Mouse (Mus musculus): ENCODE measurements around the gene Ola1. TPM values are rescaled to one million over a fixed set of nuclear protein-coding genes. Genes with fewer than 3 reads are reported as not detected.

Gene Ola1
- total and polyA plus RNA-seq, 3 experiments, result 114 to 182 (median 175) TPM

GRCm38 (mm10) chr2:73059550-73060258 lies 159.0 kb downstream of the Ola1 start:
- TF ChIP-seq MEF2A (IDR thresholded peaks at IDR 0.05; ENCODE audit: borderline replicate concordance, low read depth, low read length) (no peak), SMC3 (IDR thresholded peaks at IDR 0.05; ENCODE audit: low read depth, low read length) (peak; percentile 64), CTCF (conservative IDR thresholded peaks at IDR 0.05 in 1 of 2, IDR thresholded peaks at IDR 0.05 in 1 of 2; ENCODE audit: low read depth in 2 of 2, low read length in 2 of 2) (peak in 1 of 2 experiments; percentile 58; a peak in 2 of 4 replicates), RCOR1 (conservative IDR thresholded peaks at IDR 0.05; ENCODE audit: low read depth, low read length) (no peak), POLR2A (IDR thresholded peaks at IDR 0.05; ENCODE audit: low read depth, low read length) (no peak), TCF12 (IDR thresholded peaks at IDR 0.05; ENCODE audit: low read depth, low read length) (peak; percentile 25; the same call in 1 of the 2 replicates), RAD21 (IDR thresholded peaks at IDR 0.05; ENCODE audit: low read depth, low read length) (peak; percentile 54)
- no peak for DNase-seq (ENCODE audit: extremely low read depth)
- Histone ChIP-seq H3K36me3 (replicated peaks in 1 of 2; ENCODE audit: control insufficient read depth in 1 of 2, insufficient read depth in 1 of 2, low read length in 1 of 2) (no peaks in the 10 kb centered on the region), H3K27ac (ENCODE audit: insufficient read depth, low read depth) (no peak overlapping the region), H3K9me3 (replicated peaks; ENCODE audit: low read length) (peaks cover 2% of the 10 kb centered on the region), H3K79me2 (replicated peaks; ENCODE audit: control insufficient read depth, extremely low read depth, insufficient read depth, poor library complexity, severe bottlenecking) (no peaks in the 10 kb centered on the region), H3K4me2 (ENCODE audit: insufficient read depth, low read depth, poor library complexity, severe bottlenecking) (peak overlapping the region; percentile 16), H3K27me3 (replicated peaks) (no peaks in the 10 kb centered on the region), H3K4me1 (ENCODE audit: control insufficient read depth in 1 of 2, insufficient read depth in 2 of 2) (peaks cover 10 to 42% of the 10 kb centered on the region in 2 experiments), H3K9ac (ENCODE audit: insufficient read depth, low read depth) (0 out of 2 replicates have a peak overlapping the region, but pooled peaks have one; percentile 7), H3K4me3 (replicated peaks in 1 of 3; ENCODE audit: low read depth in 2 of 3, low read length in 2 of 3, poor library complexity in 1 of 3) (no peak overlapping the region)
- in situ Hi-C loops (cut with MboI; ENCODE audit: low pct_ligation_motif_present, low pct_unique_long_range_greater_than_20kb, low sequenced_read_pairs), result loop anchor here (5.0 to 10.0 kb wide), 2 partner anchors 87 to 325 kb away; no protein-coding TSS in a partner anchor
- dilution Hi-C loops (cut with MboI; ENCODE audit: extremely low pct_ligation_motif_present, extremely low pct_unique_long_range_greater_than_20kb, low sequenced_read_pairs), result no loop called here

- TF ChIP-seq MYC (IDR thresholded peaks at IDR 0.05; ENCODE audit: low read depth, low read length), result no peak
- TF ChIP-seq IRF4 (IDR thresholded peaks at IDR 0.05; ENCODE audit: low read depth, low read length), result no peak
- no peak for TF ChIP-seq TCF12 (IDR thresholded peaks at IDR 0.05; ENCODE audit: low read depth, low read length)
- no peak for TF ChIP-seq USF1 (IDR thresholded peaks at IDR 0.05; ENCODE audit: low read depth, low read length)
- no peak for TF ChIP-seq JUN (IDR thresholded peaks at IDR 0.05; ENCODE audit: insufficient read depth, low read depth, low read length)
- no peak for TF ChIP-seq SIN3A (IDR thresholded peaks at IDR 0.05; ENCODE audit: low read length)
- dilution Hi-C loops (cut with MboI; ENCODE audit: extremely low pct_ligation_motif_present, extremely low pct_unique_long_range_greater_than_20kb, low sequenced_read_pairs) (no loop called here), in situ Hi-C loops (cut with MboI; ENCODE audit: low pct_ligation_motif_present, low pct_unique_long_range_greater_than_20kb, low sequenced_read_pairs) (loop anchor here (5.0 to 10.0 kb wide), 2 partner anchors 86 to 324 kb away; no protein-coding TSS in a partner anchor)
- Histone ChIP-seq H3K79me2 (replicated peaks; ENCODE audit: control insufficient read depth, extremely low read depth, insufficient read depth, poor library complexity, severe bottlenecking) (no peaks in the 10 kb centered on the region), H3K9ac (ENCODE audit: insufficient read depth, low read depth) (no peak overlapping the region), H3K4me3 (replicated peaks in 1 of 3; ENCODE audit: low read depth in 2 of 3, low read length in 2 of 3, poor library complexity in 1 of 3) (no peak overlapping the region), H3K27ac (ENCODE audit: insufficient read depth, low read depth) (no peak overlapping the region), H3K4me2 (ENCODE audit: insufficient read depth, low read depth, poor library complexity, severe bottlenecking) (no peak overlapping the region), H3K4me1 (ENCODE audit: control insufficient read depth in 1 of 2, insufficient read depth in 2 of 2) (peaks cover 12 to 54% of the 10 kb centered on the region in 2 experiments), H3K27me3 (replicated peaks) (no peaks in the 10 kb centered on the region), H3K9me3 (replicated peaks; ENCODE audit: low read length) (peaks cover 5% of the 10 kb centered on the region), H3K36me3 (replicated peaks in 1 of 2; ENCODE audit: control insufficient read depth in 1 of 2, insufficient read depth in 1 of 2, low read length in 1 of 2) (no peaks in the 10 kb centered on the region)
- DNase-seq (ENCODE audit: extremely low read depth), result no peak
Observed at GRCm38 (mm10) chr2:73058344-73058743, 160.4 kb downstream of the Ola1 start.

- no peak overlapping the region for H3K9ac ChIP-seq (ENCODE audit: insufficient read depth, low read depth)
- peaks cover 13% of the 10 kb centered on the region for H3K9me3 ChIP-seq (replicated peaks; ENCODE audit: low read length)
- DNase-seq (ENCODE audit: extremely low read depth), result no peak
- H3K4me2 ChIP-seq (ENCODE audit: insufficient read depth, low read depth, poor library complexity, severe bottlenecking), result no peak overlapping the region
- no peaks in the 10 kb centered on the region for H3K36me3 ChIP-seq (replicated peaks in 1 of 2; ENCODE audit: control insufficient read depth in 1 of 2, insufficient read depth in 1 of 2, low read length in 1 of 2)
- H3K4me3 ChIP-seq (replicated peaks in 1 of 3; ENCODE audit: low read depth in 2 of 3, low read length in 2 of 3, poor library complexity in 1 of 3), result no peak overlapping the region
- H3K27ac ChIP-seq (ENCODE audit: insufficient read depth, low read depth), result no peak overlapping the region
- H3K79me2 ChIP-seq (replicated peaks; ENCODE audit: control insufficient read depth, extremely low read depth, insufficient read depth, poor library complexity, severe bottlenecking), result no peaks in the 10 kb centered on the region
- H3K4me1 ChIP-seq (ENCODE audit: control insufficient read depth in 1 of 2, insufficient read depth in 2 of 2), result peaks cover 12 to 54% of the 10 kb centered on the region in 2 experiments
- dilution Hi-C loops (cut with MboI; ENCODE audit: extremely low pct_ligation_motif_present, extremely low pct_unique_long_range_greater_than_20kb, low sequenced_read_pairs) (no loop called here), in situ Hi-C loops (cut with MboI; ENCODE audit: low pct_ligation_motif_present, low pct_unique_long_range_greater_than_20kb, low sequenced_read_pairs) (loop anchor here (5.0 to 10.0 kb wide), 2 partner anchors 85 to 323 kb away; no protein-coding TSS in a partner anchor)
- no peaks in the 10 kb centered on the region for H3K27me3 ChIP-seq (replicated peaks)
- no peak for TF ChIP-seq RAD21 (IDR thresholded peaks at IDR 0.05; ENCODE audit: low read depth, low read length)
- no peak for TF ChIP-seq SMC3 (IDR thresholded peaks at IDR 0.05; ENCODE audit: low read depth, low read length)
- TF ChIP-seq MXI1 (IDR thresholded peaks at IDR 0.05; ENCODE audit: low read depth, low read length), result no peak
- no peak for TF ChIP-seq UBTF (IDR thresholded peaks at IDR 0.05; ENCODE audit: low read depth, low read length)
- TF ChIP-seq EP300 (IDR thresholded peaks at IDR 0.05; ENCODE audit: low read length), result no peak
- no peak for TF ChIP-seq TBP (conservative IDR thresholded peaks at IDR 0.05; ENCODE audit: low read depth, low read length)
- TF ChIP-seq NRF1 (IDR thresholded peaks at IDR 0.05; ENCODE audit: low read depth, low read length), result no peak
- no peak for TF ChIP-seq PAX5 (IDR thresholded peaks at IDR 0.05; ENCODE audit: low read length)
- no peak for TF ChIP-seq NELFE (IDR thresholded peaks at IDR 0.05; ENCODE audit: low read depth, low read length)
- TF ChIP-seq ZC3H11A (IDR thresholded peaks at IDR 0.05; ENCODE audit: low read depth, low read length), result no peak
- no peak for TF ChIP-seq MEF2A (IDR thresholded peaks at IDR 0.05; ENCODE audit: borderline replicate concordance, low read depth, low read length)
- TF ChIP-seq ZMIZ1 (IDR thresholded peaks at IDR 0.05; ENCODE audit: low read depth, low read length), result no peak
- TF ChIP-seq JUN (IDR thresholded peaks at IDR 0.05; ENCODE audit: insufficient read depth, low read depth, low read length), result no peak
- TF ChIP-seq MAFK (IDR thresholded peaks at IDR 0.05; ENCODE audit: insufficient replicate concordance, low read length), result no peak
- no peak for TF ChIP-seq ETS1 (conservative IDR thresholded peaks at IDR 0.05; ENCODE audit: low read depth, low read length)
Observed at GRCm38 (mm10) chr2:73057589-73057988, 161.1 kb downstream of the Ola1 start.

All from CH12.LX (cell line).